Mouse (Mus musculus) lung, adult 2 months (tissue): ENCODE data around the gene Slc2a12.

ENCODE experiments used
- CTCF ChIP-seq: fragments of 200-500 bp; IDR thresholded peaks from 2 replicates; pipeline ENCODE4 v1.5.1; 2011; ENCODE audit warnings: mild to moderate bottlenecking, low read length, control low read depth; ENCODE audit not compliant: insufficient read depth
- POLR2A ChIP-seq: fragments of 200-500 bp; IDR thresholded peaks from 2 replicates; pipeline ENCODE4 v1.6.1; 2011; ENCODE audit warnings: low read depth, mild to moderate bottlenecking, control low read depth, low read length, borderline replicate concordance; ENCODE audit errors: extremely low read depth

DNA sequence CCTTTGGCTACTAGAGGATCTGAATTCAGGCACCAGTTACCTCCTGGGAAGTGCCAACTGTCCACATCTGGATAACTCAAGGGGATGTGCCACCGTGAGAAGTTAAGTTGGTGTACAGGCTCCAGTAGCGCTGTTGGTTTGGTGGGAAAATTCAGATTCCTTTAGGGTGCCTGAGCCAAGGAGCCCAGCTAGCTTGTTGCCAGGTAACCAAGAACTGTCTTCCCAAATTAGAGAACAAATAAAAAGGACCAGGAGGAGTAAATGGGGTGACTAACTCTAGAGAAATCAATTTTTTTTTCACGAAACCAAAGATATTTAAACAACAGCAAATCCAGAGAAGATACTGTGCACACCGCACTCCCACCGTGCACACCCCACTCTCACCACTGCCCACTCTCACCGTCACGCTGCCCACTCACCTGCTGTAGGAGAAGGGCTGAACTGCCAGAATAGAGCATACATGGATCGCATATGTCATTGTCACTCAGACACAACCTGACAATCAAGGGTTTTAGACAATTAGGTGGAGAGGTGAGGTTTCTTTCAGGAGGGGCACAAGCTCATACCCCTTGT, 45.8 kb upstream of the Slc2a12 start:
- no peak for TF ChIP-seq CTCF
- TF ChIP-seq POLR2A: no peak
